Mouse (Mus musculus) G1E (cell line): ENCODE measurements around the gene Alg13. TPM values are rescaled to one million over a fixed set of nuclear protein-coding genes. Genes with fewer than 3 reads are reported as not detected.

Experiments
- ATAC-seq: 2 replicates; pipeline ENCODE4 v1.8.0; 2016; ENCODE audit warnings: mild to moderate bottlenecking; ENCODE audit not compliant: insufficient number of reproducible peaks, poor library complexity, low FRiP score, severe bottlenecking; ENCODE audit errors: extremely low read depth
- DNase-seq: peaks from one replicate; pipeline ENCODE4 v3.0.0; 2012; ENCODE audit warnings: low spot score
- H3K27me3 ChIP-seq: 2 replicates; pipeline ENCODE4 v1.6.1; 2012; ENCODE audit warnings: mild to moderate bottlenecking, low read length, inconsistent platforms; ENCODE audit not compliant: insufficient read depth
- H3K36me3 ChIP-seq: replicated peaks from 2 replicates; pipeline ENCODE3; 2012; ENCODE audit warnings: mild to moderate bottlenecking, inconsistent platforms
- H3K4me1 ChIP-seq: 2 replicates; pipeline ENCODE4 v1.6.1; 2012; ENCODE audit warnings: low read depth, low read length, inconsistent platforms, mixed read lengths; ENCODE audit not compliant: insufficient read depth
- H3K4me3 ChIP-seq: 2 replicates; pipeline ENCODE4 v1.5.1; 2012; ENCODE audit warnings: low read depth, mild to moderate bottlenecking, inconsistent platforms, low read length, moderate library complexity, mixed read lengths
- H3K9me3 ChIP-seq: replicated peaks from 2 replicates; pipeline ENCODE4 v1.6.1; 2012; ENCODE audit warnings: inconsistent platforms
- CTCF ChIP-seq: IDR thresholded peaks from 2 replicates; pipeline ENCODE4 v1.5.1; 2012; ENCODE audit warnings: low read depth, low read length, inconsistent platforms, mixed read lengths
- GATA1 ChIP-seq: IDR thresholded peaks from 2 replicates; pipeline ENCODE4 v1.6.1; 2012; ENCODE audit warnings: borderline replicate concordance, low read length, inconsistent platforms, mixed read lengths
- GATA2 ChIP-seq: IDR thresholded peaks from 2 replicates; pipeline ENCODE4 v1.6.1; 2012; ENCODE audit warnings: low read depth, low read length, inconsistent platforms, borderline replicate concordance
- POLR2AphosphoS5 ChIP-seq: IDR thresholded peaks from 2 replicates; pipeline ENCODE4 v1.6.1; 2012; ENCODE audit warnings: low read depth, low read length, inconsistent platforms; ENCODE audit not compliant: insufficient replicate concordance
- TAL1 ChIP-seq: conservative IDR thresholded peaks from 2 replicates; pipeline ENCODE4 v1.6.1; 2012; ENCODE audit warnings: low read depth, low read length, inconsistent platforms, mixed read lengths
- polyA plus RNA-seq: library from polyadenylated mRNA; stranded (reverse); fragments of >175 nt; gene quantifications from 2 replicates; pipeline ENCODE4 v1.2.3, GENCODE M21; 2012
- total RNA-seq, 2 experiments: library from RNA; stranded (forward) in 1 of 2; stranded (reverse) in 1 of 2; fragments of 200-1000 nt in 1 of 2; fragments of >200 nt in 1 of 2; fragmentation: Nextera tagmentation in 1 of 2; gene quantifications; 2 replicates each; pipeline ENCODE4 v1.2.3; 2014 to 2017

The Alg13 gene
- total and polyA plus RNA-seq, 3 experiments = 5.5 to 60.6 (median 23.4) TPM

DNA sequence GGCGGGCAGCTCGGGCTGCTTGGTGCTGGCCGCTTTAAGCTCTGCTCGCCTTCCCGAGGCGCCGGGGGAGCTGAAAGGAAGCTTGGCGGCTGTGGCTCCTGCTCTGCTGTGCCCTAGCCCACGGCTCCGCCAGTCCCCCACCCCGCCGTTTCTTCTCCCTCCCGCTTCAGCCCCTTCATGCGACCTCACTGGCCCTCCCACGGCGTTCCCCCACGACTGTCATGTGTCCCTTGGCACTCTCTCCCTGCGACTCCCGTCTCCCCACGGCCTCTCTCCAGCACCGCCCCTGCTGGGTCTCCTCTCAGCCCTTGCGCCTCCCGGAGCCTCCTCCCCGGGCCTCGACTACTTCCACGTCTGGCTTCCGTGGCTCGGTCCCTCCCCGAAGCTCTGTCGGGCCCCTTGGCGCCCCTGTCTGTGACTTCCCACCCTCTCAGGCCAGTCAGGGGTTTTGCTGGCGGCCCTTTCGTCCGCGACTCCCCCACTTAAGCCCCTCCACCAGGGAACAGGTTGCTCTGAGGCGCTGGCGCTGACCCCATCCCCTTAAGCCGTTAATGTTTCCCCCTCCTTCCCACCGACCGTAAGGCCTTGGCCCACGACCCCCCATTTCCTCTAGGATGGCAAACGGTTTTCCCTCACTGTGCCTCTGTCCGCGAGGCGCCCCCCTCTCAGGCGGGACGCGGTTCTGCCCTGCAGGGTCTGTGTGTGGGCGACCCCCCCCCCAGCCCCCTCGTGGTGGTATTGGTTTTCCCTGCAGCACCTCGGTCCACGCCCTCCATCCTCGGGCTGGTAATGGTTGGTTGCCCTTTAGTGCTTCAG is 768 bp downstream of the Alg13 start:
- Histone ChIP-seq H3K36me3 (peaks cover 9% of the 10 kb centered on the region), H3K27me3 (no peaks in the 10 kb centered on the region), H3K4me1 (peaks cover 22% of the 10 kb centered on the region), H3K4me3 (peak overlapping the region; percentile 75), H3K9me3 (no peaks in the 10 kb centered on the region)
- TF ChIP-seq TAL1 (no peak), GATA1 (no peak), POLR2AphosphoS5 (no peak), CTCF (no peak), GATA2 (no peak)
- DNase-seq (peak; percentile 27), ATAC-seq (peak; percentile 74)

DNA sequence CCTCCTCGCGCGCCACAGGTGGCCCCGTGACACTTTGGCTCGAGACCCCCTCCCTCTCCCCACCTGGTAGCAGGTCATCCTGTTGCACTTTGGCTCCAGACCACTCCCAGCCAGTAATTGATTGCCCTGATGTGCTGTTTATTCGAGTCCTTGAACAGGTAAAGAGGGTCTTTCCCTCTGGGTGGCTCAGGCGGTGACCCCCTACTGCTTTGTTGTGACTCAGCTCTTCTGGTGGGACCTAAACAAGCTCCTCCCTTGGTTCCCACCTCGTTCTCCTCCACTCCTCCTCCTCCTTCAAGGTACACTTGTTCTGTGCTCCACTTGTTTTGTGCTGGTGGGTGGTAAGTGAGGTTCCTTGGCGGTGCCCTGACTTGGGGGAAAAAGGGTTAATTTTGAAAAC is 1.8 kb downstream of the Alg13 start:
- peaks cover 22% of the 10 kb centered on the region for H3K4me1 ChIP-seq
- H3K27me3 ChIP-seq = no peaks in the 10 kb centered on the region
- ATAC-seq = no peak
- no peaks in the 10 kb centered on the region for H3K9me3 ChIP-seq
- peak overlapping the region; percentile 75; the same call in 1 of the 2 replicates for H3K4me3 ChIP-seq
- no peak for TF ChIP-seq CTCF
- TF ChIP-seq GATA2 = no peak
- TF ChIP-seq TAL1 = no peak
- no peak for TF ChIP-seq POLR2AphosphoS5
- TF ChIP-seq GATA1 = no peak
- no peak for DNase-seq
- H3K36me3 ChIP-seq = peaks cover 9% of the 10 kb centered on the region

DNA sequence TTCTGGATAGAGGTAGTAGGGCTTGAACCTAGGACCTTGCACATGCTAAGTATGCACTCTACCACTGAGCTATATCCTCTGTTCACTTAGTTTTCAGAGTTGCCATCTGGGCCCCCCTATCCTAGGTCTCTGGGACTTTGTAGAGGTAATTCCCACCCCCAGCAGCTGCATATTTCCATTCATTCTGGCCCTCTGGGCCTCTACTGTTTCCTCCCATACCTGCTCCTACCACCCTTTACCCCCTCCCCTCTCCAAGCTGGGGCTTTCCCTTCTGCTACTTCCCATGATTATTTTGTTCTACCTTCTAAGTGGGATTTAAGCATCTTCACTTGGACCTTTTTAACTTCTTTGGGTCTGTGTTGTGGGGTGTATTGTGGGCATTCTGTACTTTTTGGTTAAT is 7.8 kb downstream of the Alg13 start:
- no peak for TF ChIP-seq TAL1
- TF ChIP-seq GATA1 = no peak
- no peak for TF ChIP-seq CTCF
- no peak for TF ChIP-seq GATA2
- TF ChIP-seq POLR2AphosphoS5 = no peak
- ATAC-seq = no peak
- Histone ChIP-seq H3K4me1 (no peaks in the 10 kb centered on the region), H3K4me3 (no peak overlapping the region), H3K9me3 (no peaks in the 10 kb centered on the region), H3K27me3 (no peaks in the 10 kb centered on the region), H3K36me3 (peaks cover 10% of the 10 kb centered on the region)
- no peak for DNase-seq

DNA sequence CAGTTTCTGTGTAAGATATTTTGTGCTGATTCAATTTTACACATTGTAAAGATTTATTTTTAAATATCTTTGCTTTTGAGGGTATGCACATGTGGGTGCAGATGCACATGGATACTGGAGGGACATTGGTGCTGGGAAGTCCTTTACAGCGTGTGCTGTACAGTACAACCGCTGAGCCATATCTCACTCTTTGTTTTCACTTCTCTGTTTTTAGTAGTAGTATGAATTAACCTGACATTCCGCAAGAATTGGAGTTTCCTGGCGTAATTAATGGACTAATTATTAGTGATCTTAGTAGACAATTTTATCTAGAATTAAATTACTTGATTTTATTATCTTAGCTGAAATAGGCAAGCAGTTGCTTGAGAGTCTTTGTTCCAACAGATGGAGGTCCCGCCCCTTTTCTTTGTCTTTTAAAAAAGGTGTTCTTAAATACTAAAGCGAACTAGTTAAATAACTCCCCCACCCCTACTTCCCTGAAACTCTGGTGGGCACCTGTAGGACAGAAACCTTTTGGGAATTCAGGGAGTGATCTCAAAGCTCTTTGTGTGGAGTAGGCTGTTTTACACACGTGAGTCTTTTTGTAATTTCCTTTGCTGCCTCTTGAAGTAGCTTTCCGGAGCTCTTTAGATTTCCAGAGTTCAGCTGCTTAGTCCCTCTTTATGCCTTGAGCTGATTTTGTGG is 17.9 kb downstream of the Alg13 start:
- H3K36me3 ChIP-seq = peaks cover 13% of the 10 kb centered on the region
- ATAC-seq = no peak
- no peaks in the 10 kb centered on the region for H3K4me1 ChIP-seq
- TF ChIP-seq GATA2 = no peak
- TF ChIP-seq CTCF = no peak
- TF ChIP-seq TAL1 = no peak
- TF ChIP-seq GATA1 = no peak
- no peak for TF ChIP-seq POLR2AphosphoS5
- H3K27me3 ChIP-seq = no peaks in the 10 kb centered on the region
- H3K9me3 ChIP-seq = no peaks in the 10 kb centered on the region
- no peak for DNase-seq
- H3K4me3 ChIP-seq = no peak overlapping the region

DNA sequence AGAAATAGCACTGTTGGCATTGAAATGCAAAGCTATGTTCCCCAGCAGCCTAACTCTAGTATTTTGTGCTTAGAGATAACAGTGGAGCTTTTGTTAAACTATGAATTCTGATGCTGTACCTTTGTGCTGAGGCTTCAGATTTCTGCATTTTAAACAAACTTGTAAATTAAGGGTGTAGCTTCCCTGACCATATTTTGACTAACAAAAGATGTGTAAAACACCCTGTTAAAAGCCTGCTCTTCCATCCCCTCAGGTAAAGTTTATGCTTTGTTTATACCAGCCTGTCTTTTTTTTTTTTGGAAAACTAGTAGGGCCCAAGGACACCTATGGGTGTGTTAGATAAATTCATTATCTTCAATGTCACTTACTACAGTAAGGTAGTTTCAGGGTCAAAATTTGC is 20.3 kb downstream of the Alg13 start:
- Histone ChIP-seq H3K4me1 (no peaks in the 10 kb centered on the region), H3K9me3 (no peaks in the 10 kb centered on the region), H3K27me3 (no peaks in the 10 kb centered on the region), H3K4me3 (no peak overlapping the region), H3K36me3 (peaks cover 13% of the 10 kb centered on the region)
- ATAC-seq (no peak), DNase-seq (no peak)
- no peak for TF ChIP-seq TAL1
- TF ChIP-seq GATA2 = no peak
- no peak for TF ChIP-seq GATA1
- no peak for TF ChIP-seq POLR2AphosphoS5
- TF ChIP-seq CTCF = no peak

DNA sequence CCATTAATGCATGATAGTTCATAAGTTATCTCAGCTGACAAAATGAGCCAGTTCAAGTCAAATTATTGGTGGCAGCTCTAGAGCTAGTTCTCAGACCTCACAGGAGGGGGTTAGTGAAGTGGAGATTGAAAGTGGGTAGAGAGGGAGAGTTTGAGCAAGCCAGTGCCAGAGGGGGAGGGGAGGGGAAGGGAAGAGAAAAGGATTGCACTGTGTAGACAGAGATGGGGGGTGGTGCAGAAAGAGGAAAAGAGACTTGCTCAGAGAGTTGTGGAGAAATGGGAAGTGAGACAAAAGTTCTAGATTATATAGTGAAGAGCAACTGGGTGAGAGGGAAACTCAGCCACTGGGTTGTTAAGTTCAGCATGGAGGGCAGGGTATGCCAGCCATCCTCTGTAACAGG is 20.8 kb downstream of the Alg13 start:
- DNase-seq = no peak
- ATAC-seq = no peak
- peaks cover 11% of the 10 kb centered on the region for H3K36me3 ChIP-seq
- no peaks in the 10 kb centered on the region for H3K9me3 ChIP-seq
- no peaks in the 10 kb centered on the region for H3K27me3 ChIP-seq
- H3K4me1 ChIP-seq = no peaks in the 10 kb centered on the region
- no peak for TF ChIP-seq GATA2
- no peak for TF ChIP-seq CTCF
- TF ChIP-seq TAL1 = no peak
- TF ChIP-seq POLR2AphosphoS5 = no peak
- TF ChIP-seq GATA1 = no peak
- H3K4me3 ChIP-seq = no peak overlapping the region
